Mouse (Mus musculus): ENCODE measurements around the gene Ciao2a. TPM values are rescaled to one million over a fixed set of nuclear protein-coding genes. Genes with fewer than 3 reads are reported as not detected.

Gene Ciao2a
- total RNA-seq, 1 experiment = 55.9 TPM

GRCm38 (mm10) chr9:66081999-66082398, 44.4 kb upstream of the Ciao2a start:
- Histone ChIP-seq H3K9ac (ENCODE audit: insufficient read depth, low read depth, low read length, poor library complexity, severe bottlenecking) (no peak overlapping the region), H3K9me3 (ENCODE audit: control insufficient read depth, insufficient read depth, low read depth, low read length) (no peaks in the 10 kb centered on the region), H3K27ac (ENCODE audit: insufficient read depth, low read depth, low read length, poor library complexity, severe bottlenecking) (no peak overlapping the region), H3K4me1 (ENCODE audit: control insufficient read depth in 2 of 2, insufficient read depth in 2 of 2, low read length in 2 of 2, poor library complexity in 1 of 2) (peaks cover 3 to 4% of the 10 kb centered on the region in 2 experiments; a peak in 2 of 4 replicates), H3K4me3 (ENCODE audit: insufficient read depth in 1 of 2, low read depth in 1 of 2, low read length in 2 of 2, poor library complexity in 1 of 2, severe bottlenecking in 1 of 2) (no peak overlapping the region), H3K36me3 (ENCODE audit: control insufficient read depth, insufficient read depth, low read length, poor library complexity, severe bottlenecking) (no peaks in the 10 kb centered on the region)
- no peak for TF ChIP-seq CHD2 (IDR thresholded peaks at IDR 0.05; ENCODE audit: low read depth, low read length)
- TF ChIP-seq MAFK (IDR thresholded peaks at IDR 0.05; ENCODE audit: insufficient read depth, low read depth, low read length) = no peak
- no peak for TF ChIP-seq ZC3H11A (IDR thresholded peaks at IDR 0.05; ENCODE audit: borderline replicate concordance, low read depth, low read length)
- TF ChIP-seq HCFC1 (IDR thresholded peaks at IDR 0.05; ENCODE audit: borderline replicate concordance, insufficient read depth, low read length) = no peak
- no peak for TF ChIP-seq ZNF384 (IDR thresholded peaks at IDR 0.05; ENCODE audit: low read depth, low read length)
- in situ Hi-C loops (cut with MboI; ENCODE audit: low sequenced_read_pairs in 2 of 2, unreplicated experiment in 2 of 2) = no loop called here
- DNase-seq (ENCODE audit: low read depth, low spot score) = no peak

GRCm38 (mm10) chr9:66084171-66084570, 42.2 kb upstream of the Ciao2a start:
- H3K27ac ChIP-seq (ENCODE audit: insufficient read depth, low read depth, low read length, poor library complexity, severe bottlenecking) = no peak overlapping the region
- in situ Hi-C loops (cut with MboI; ENCODE audit: low sequenced_read_pairs in 2 of 2, unreplicated experiment in 2 of 2) = no loop called here
- no peak overlapping the region for H3K9ac ChIP-seq (ENCODE audit: insufficient read depth, low read depth, low read length, poor library complexity, severe bottlenecking)
- DNase-seq (ENCODE audit: low read depth, low spot score) = no peak
- no peak overlapping the region for H3K4me3 ChIP-seq (ENCODE audit: insufficient read depth in 1 of 2, low read depth in 1 of 2, low read length in 2 of 2, poor library complexity in 1 of 2, severe bottlenecking in 1 of 2)
- no peaks in the 10 kb centered on the region for H3K36me3 ChIP-seq (ENCODE audit: control insufficient read depth, insufficient read depth, low read length, poor library complexity, severe bottlenecking)
- peaks cover 0 to 2% of the 10 kb centered on the region in 2 experiments; a peak in 1 of 4 replicates for H3K4me1 ChIP-seq (ENCODE audit: control insufficient read depth in 2 of 2, insufficient read depth in 2 of 2, low read length in 2 of 2, poor library complexity in 1 of 2)
- TF ChIP-seq ZC3H11A (IDR thresholded peaks at IDR 0.05; ENCODE audit: borderline replicate concordance, low read depth, low read length) (no peak), HCFC1 (IDR thresholded peaks at IDR 0.05; ENCODE audit: borderline replicate concordance, insufficient read depth, low read length) (no peak), ZNF384 (IDR thresholded peaks at IDR 0.05; ENCODE audit: low read depth, low read length) (no peak), MAFK (IDR thresholded peaks at IDR 0.05; ENCODE audit: insufficient read depth, low read depth, low read length) (no peak), CHD2 (IDR thresholded peaks at IDR 0.05; ENCODE audit: low read depth, low read length) (no peak)
- H3K9me3 ChIP-seq (ENCODE audit: control insufficient read depth, insufficient read depth, low read depth, low read length) = no peaks in the 10 kb centered on the region

GRCm38 (mm10) chr9:66087062-66087461, 39.3 kb upstream of the Ciao2a start:
- H3K4me3 ChIP-seq (ENCODE audit: insufficient read depth in 1 of 2, low read depth in 1 of 2, low read length in 2 of 2, poor library complexity in 1 of 2, severe bottlenecking in 1 of 2) = no peak overlapping the region
- no peaks in the 10 kb centered on the region for H3K9me3 ChIP-seq (ENCODE audit: control insufficient read depth, insufficient read depth, low read depth, low read length)
- H3K36me3 ChIP-seq (ENCODE audit: control insufficient read depth, insufficient read depth, low read length, poor library complexity, severe bottlenecking) = no peaks in the 10 kb centered on the region
- H3K4me1 ChIP-seq (ENCODE audit: control insufficient read depth in 2 of 2, insufficient read depth in 2 of 2, low read length in 2 of 2, poor library complexity in 1 of 2) = peaks cover 0 to 2% of the 10 kb centered on the region in 2 experiments; a peak in 1 of 4 replicates
- H3K27ac ChIP-seq (ENCODE audit: insufficient read depth, low read depth, low read length, poor library complexity, severe bottlenecking) = no peak overlapping the region
- in situ Hi-C loops (cut with MboI; ENCODE audit: low sequenced_read_pairs in 2 of 2, unreplicated experiment in 2 of 2) = no loop called here
- no peak for DNase-seq (ENCODE audit: low read depth, low spot score)
- no peak overlapping the region for H3K9ac ChIP-seq (ENCODE audit: insufficient read depth, low read depth, low read length, poor library complexity, severe bottlenecking)
- TF ChIP-seq MAFK (IDR thresholded peaks at IDR 0.05; ENCODE audit: insufficient read depth, low read depth, low read length) = no peak
- TF ChIP-seq HCFC1 (IDR thresholded peaks at IDR 0.05; ENCODE audit: borderline replicate concordance, insufficient read depth, low read length) = no peak
- TF ChIP-seq ZC3H11A (IDR thresholded peaks at IDR 0.05; ENCODE audit: borderline replicate concordance, low read depth, low read length) = no peak
- TF ChIP-seq ZNF384 (IDR thresholded peaks at IDR 0.05; ENCODE audit: low read depth, low read length) = no peak
- no peak for TF ChIP-seq CHD2 (IDR thresholded peaks at IDR 0.05; ENCODE audit: low read depth, low read length)

- in situ Hi-C loops (cut with MboI; ENCODE audit: low sequenced_read_pairs in 2 of 2, unreplicated experiment in 2 of 2) = no loop called here
- no peak for TF ChIP-seq ZC3H11A (IDR thresholded peaks at IDR 0.05; ENCODE audit: borderline replicate concordance, low read depth, low read length)
- TF ChIP-seq HCFC1 (IDR thresholded peaks at IDR 0.05; ENCODE audit: borderline replicate concordance, insufficient read depth, low read length) = no peak
- no peak for TF ChIP-seq ZNF384 (IDR thresholded peaks at IDR 0.05; ENCODE audit: low read depth, low read length)
- TF ChIP-seq MAFK (IDR thresholded peaks at IDR 0.05; ENCODE audit: insufficient read depth, low read depth, low read length) = no peak
- TF ChIP-seq CHD2 (IDR thresholded peaks at IDR 0.05; ENCODE audit: low read depth, low read length) = no peak
- no peaks in the 10 kb centered on the region for H3K9me3 ChIP-seq (ENCODE audit: control insufficient read depth, insufficient read depth, low read depth, low read length)
- DNase-seq (ENCODE audit: low read depth, low spot score) = peak; percentile 50
- 0 out of 2 replicates have a peak, but pooled peaks cover 2% of the 10 kb centered on the region for H3K36me3 ChIP-seq (ENCODE audit: control insufficient read depth, insufficient read depth, low read length, poor library complexity, severe bottlenecking)
- no peak overlapping the region for H3K4me3 ChIP-seq (ENCODE audit: insufficient read depth in 1 of 2, low read depth in 1 of 2, low read length in 2 of 2, poor library complexity in 1 of 2, severe bottlenecking in 1 of 2)
- peaks cover 0 to 2% of the 10 kb centered on the region in 2 experiments; a peak in 1 of 4 replicates for H3K4me1 ChIP-seq (ENCODE audit: control insufficient read depth in 2 of 2, insufficient read depth in 2 of 2, low read length in 2 of 2, poor library complexity in 1 of 2)
- H3K9ac ChIP-seq (ENCODE audit: insufficient read depth, low read depth, low read length, poor library complexity, severe bottlenecking) = no peak overlapping the region
- H3K27ac ChIP-seq (ENCODE audit: insufficient read depth, low read depth, low read length, poor library complexity, severe bottlenecking) = no peak overlapping the region
Measured at GRCm38 (mm10) chr9:66088411-66088810, 38.0 kb upstream of the Ciao2a start.

All from ES-E14 (cell line).